Mouse (Mus musculus) embryonic facial prominence, embryonic 11.5 days (tissue): ENCODE data around the gene Ttc30a1. TPM values are rescaled to one million over a fixed set of nuclear protein-coding genes. Genes with fewer than 3 reads are reported as not detected.
"Not testable (repeated sequence)": the region's sequence is repeated elsewhere in the genome, so short reads cannot be mapped to it uniquely, and the experiment has no call there.

Experiments used
- ATAC-seq: fragments of 200-750 bp; cut with Nextera tagmentation; replicated peaks from 2 replicates; pipeline ENCODE4 v1.8.0; 2017; ENCODE audit warnings: low read depth; ENCODE audit not compliant: insufficient number of reproducible peaks, low FRiP score, low TSS enrichment
- DNase-seq: peaks from one replicate; pipeline ENCODE4 v3.0.0-alpha.2; 2015; ENCODE audit warnings: low spot score
- H3K27ac ChIP-seq: fragments of 300-500 bp; sonication (generic); replicated peaks from 2 replicates; pipeline ENCODE4 v1.5.1; 2014; ENCODE audit warnings: mild to moderate bottlenecking, low read depth, low read length, control low read depth
- H3K27me3 ChIP-seq: fragments of 300-500 bp; sonication (generic); 2 replicates; pipeline ENCODE4 v1.6.1; 2014; ENCODE audit warnings: mild to moderate bottlenecking, low read length, moderate library complexity, mixed read lengths; ENCODE audit not compliant: control insufficient read depth, insufficient read depth
- H3K36me3 ChIP-seq: fragments of 300-500 bp; sonication (generic); replicated peaks from 2 replicates; pipeline ENCODE4 v1.6.1; 2014; ENCODE audit warnings: low read depth, mild to moderate bottlenecking, low read length, moderate library complexity, mixed read lengths; ENCODE audit not compliant: control insufficient read depth, insufficient read depth
- H3K4me1 ChIP-seq: fragments of 300-500 bp; sonication (generic); 2 replicates; pipeline ENCODE4 v1.6.1; 2014; ENCODE audit warnings: low read length, mixed read lengths; ENCODE audit not compliant: control insufficient read depth, insufficient read depth
- H3K4me2 ChIP-seq: fragments of 300-500 bp; sonication (generic); 2 replicates; pipeline ENCODE4 v1.6.1; 2014; ENCODE audit warnings: low read depth, mild to moderate bottlenecking, control low read depth, low read length, moderate library complexity
- H3K4me3 ChIP-seq: fragments of 300-500 bp; sonication (generic); 2 replicates; pipeline ENCODE4 v1.5.1; 2014; ENCODE audit warnings: low read depth, low read length, control low read depth
- H3K9ac ChIP-seq: fragments of 300-500 bp; sonication (generic); replicated peaks from 2 replicates; pipeline ENCODE4 v1.6.1; 2014; ENCODE audit warnings: mild to moderate bottlenecking, control low read depth, low read length
- H3K9me3 ChIP-seq: fragments of 300-500 bp; sonication (generic); replicated peaks from 2 replicates; pipeline ENCODE4 v1.6.1; 2016; ENCODE audit warnings: mild to moderate bottlenecking, low read length, inconsistent platforms, mixed read lengths; ENCODE audit not compliant: control insufficient read depth
- WGBS: fragments of 180-500 bp; shearing (Covaris S2); extraction: QIAGEN DNeasy Blood & Tissue Kit; methylation state at CpG from one replicate; pipeline ENCODE4 v1.1.7; 2014; 5-methylcytosine and 5-hydroxymethylcytosine counted together
- polyA plus RNA-seq: library from polyadenylated mRNA; unstranded; fragments of >200 nt; fragmentation: Nextera tagmentation; extraction: Ambion mirVana; gene quantifications from 2 replicates; pipeline ENCODE4 v1.2.1, GENCODE M21; 2014

The Ttc30a1 gene
- 11.7 and 13.8 TPM in 2 replicates for polyA plus RNA-seq

DNA sequence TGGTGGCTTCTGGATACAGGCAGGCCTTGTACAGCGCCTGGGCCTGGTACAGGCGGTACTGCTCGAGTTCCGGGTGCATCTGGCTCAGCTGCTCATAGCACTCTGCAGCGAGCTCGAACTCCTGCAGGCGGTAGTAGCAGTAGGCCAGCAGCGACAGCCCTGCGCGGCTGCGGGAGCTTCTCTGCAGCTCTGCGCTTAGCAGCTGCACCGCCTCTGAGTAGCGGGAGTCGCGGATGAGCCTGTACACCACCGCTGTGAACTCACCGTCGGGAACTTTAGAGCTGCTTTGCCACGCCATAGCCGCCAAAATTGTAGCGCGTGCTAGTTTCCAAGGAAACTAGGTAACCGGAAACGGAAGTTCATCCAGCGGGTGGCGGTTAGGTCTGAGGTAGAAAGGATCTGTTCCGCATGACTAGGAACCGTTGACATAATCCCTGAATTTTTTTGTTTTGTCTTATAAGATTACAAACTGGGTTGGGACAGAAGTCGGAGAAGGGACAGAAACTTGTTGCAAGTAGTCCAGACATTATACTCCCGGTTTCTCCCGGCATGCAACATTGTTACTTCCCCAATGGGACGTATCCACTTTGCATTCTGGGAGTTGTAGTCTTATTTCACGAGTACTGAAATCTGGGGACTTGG is at the start of gene Ttc30a1:
TSS of gene Ttc30a1 (minus strand) at position 528 of the 642 bp plus-strand sequence.
- not testable (repeated sequence) for H3K9me3 ChIP-seq, H3K4me1 ChIP-seq, H3K36me3 ChIP-seq, H3K27me3 ChIP-seq, H3K27ac ChIP-seq
- Histone ChIP-seq H3K9ac (peak within 1 kb of the TSS; percentile 59), H3K4me2 (peak within 1 kb of the TSS; percentile 57), H3K4me3 (peak within 1 kb of the TSS; percentile 38)
- 4% methylated on average over 28 of the region's 34 CpGs for WGBS
- DNase-seq: peak; percentile 93
- peak; percentile 44; the same call in 1 of the 2 replicates for ATAC-seq

DNA sequence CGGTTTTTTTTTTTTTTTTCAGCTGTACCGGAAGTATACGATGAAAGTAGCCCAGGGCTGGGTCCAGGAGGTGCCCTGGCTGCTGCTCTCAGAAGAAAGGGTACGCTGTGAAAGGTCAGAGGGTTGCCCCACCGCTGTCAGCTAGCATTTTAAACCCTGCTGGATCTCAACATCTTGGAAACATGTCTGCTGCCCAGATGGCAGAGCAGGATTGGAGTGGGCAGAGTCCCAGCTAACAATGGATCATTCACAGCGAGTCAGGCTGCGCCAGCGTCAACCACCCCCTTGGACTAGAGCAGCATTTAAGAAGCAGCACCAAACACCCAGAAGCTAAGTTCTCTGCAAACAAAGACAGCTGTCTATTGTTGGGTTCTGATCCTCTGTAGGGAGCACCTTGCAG is 48.3 kb upstream of the Ttc30a1 start:
- peak; percentile 79; the same call in 1 of the 2 replicates for ATAC-seq

DNA sequence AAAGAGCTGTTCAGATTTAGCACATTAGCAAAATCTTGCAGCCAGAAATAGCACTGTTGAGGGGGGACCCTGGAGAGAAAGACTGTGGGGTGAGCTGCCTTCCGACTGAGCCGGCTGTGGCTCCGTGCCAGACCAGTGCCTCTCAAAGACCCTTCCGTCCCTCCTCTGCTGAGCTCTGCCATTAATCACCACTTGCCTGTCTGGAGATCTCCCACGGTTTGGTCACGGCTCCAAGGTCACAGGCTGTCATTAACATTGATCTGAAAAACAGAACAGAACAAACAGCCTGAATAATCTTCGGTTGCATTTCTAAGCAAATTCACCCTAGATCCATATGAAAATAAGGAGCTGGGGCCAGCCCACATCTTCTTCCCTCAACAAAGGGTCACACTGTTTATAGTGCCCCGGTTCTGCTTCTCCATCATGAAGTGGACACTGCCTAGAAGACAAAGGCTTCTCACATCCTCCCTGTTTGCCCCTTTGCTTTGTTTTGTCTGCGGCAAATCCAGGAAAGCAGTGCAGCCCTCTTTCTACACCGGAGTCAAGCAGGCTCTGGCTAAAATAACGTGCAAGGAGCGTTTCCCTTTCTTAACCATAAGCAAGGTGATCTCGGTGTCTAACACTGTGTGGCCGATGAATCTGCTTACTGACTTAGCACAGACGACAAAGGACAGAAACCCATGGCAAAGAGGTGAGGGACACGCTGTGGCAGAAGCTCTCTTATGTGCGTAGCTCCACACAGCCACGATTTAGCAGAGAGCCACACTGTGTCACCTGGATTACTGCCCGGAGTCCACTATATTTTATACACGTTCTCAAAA is 47.5 kb upstream of the Ttc30a1 start:
- peak; percentile 78; the same call in 1 of the 2 replicates for ATAC-seq
- DNase-seq: peak; percentile 49
- Histone ChIP-seq H3K9me3 (no peaks in the 10 kb centered on the region), H3K27ac (peak overlapping the region; percentile 83), H3K4me3 (no peak overlapping the region), H3K4me2 (peak overlapping the region; percentile 28; the same call in 1 of the 2 replicates), H3K4me1 (peaks cover 4% of the 10 kb centered on the region), H3K36me3 (no peaks in the 10 kb centered on the region), H3K27me3 (no peaks in the 10 kb centered on the region), H3K9ac (peak overlapping the region; percentile 46)
- 16% methylated on average over 20 of the region's 20 CpGs for WGBS

More for the DNA sequence above, 48.3 kb upstream of the Ttc30a1 start:
- peak; percentile 61 for DNase-seq
- WGBS: 14% methylated on average over 8 of the region's 8 CpGs
- H3K9me3 ChIP-seq: no peaks in the 10 kb centered on the region
- no peak overlapping the region for H3K4me3 ChIP-seq
- H3K36me3 ChIP-seq: no peaks in the 10 kb centered on the region
- peak overlapping the region; percentile 46 for H3K9ac ChIP-seq
- H3K27ac ChIP-seq: peak overlapping the region; percentile 83; the same call in 1 of the 2 replicates
- H3K27me3 ChIP-seq: no peaks in the 10 kb centered on the region
- H3K4me2 ChIP-seq: peak overlapping the region; percentile 11
- peaks cover 4% of the 10 kb centered on the region for H3K4me1 ChIP-seq

DNA sequence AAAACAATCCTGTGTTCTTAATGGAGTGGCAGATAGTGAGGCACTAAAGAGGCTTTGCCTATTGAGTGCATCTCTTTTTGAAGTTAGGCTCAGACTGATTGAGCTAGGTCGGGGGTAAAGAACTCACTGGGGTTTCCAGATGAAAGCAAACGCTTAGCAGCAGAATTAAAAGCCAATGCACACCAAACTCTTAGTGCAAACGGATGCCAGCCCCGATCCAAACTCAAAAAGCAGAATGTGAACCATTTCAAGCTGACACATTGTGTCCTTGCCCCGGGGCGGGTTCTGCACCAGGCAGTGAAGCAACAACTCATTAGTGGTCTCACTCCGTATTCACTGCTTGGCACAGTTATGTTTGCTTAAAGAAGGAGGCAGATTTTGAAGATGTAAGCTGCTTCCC is 35.1 kb upstream of the Ttc30a1 start:
- Histone ChIP-seq H3K27me3 (no peaks in the 10 kb centered on the region), H3K4me3 (no peak overlapping the region), H3K36me3 (no peaks in the 10 kb centered on the region), H3K4me2 (no peak overlapping the region), H3K27ac (no peak overlapping the region), H3K9me3 (no peaks in the 10 kb centered on the region), H3K9ac (no peak overlapping the region), H3K4me1 (no peaks in the 10 kb centered on the region)
- DNase-seq: peak; percentile 43
- no peak for ATAC-seq
- 8% methylated on average over 7 of the region's 7 CpGs for WGBS

DNA sequence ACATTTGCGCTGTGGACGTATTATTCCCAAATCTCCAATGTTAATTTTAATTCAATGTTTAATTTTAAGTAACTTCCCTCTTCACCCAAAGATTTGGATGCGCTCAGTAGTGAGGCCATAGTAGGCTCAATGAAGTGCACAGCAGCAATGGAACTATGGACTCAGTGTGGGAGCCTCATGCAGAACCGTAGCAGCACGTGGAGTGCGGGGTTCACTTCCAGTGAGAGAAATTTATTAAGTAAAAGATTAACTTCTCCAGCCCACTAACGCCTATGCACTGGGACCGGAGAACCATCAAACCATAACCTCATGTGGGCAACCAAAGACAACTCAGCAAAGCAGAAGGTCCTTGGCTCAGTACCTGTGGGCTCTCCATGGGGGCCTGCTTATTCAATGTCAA is 34.4 kb upstream of the Ttc30a1 start:
- Histone ChIP-seq H3K27me3 (no peaks in the 10 kb centered on the region), H3K36me3 (no peaks in the 10 kb centered on the region), H3K4me3 (no peak overlapping the region), H3K9ac (no peak overlapping the region), H3K9me3 (no peaks in the 10 kb centered on the region), H3K27ac (no peak overlapping the region), H3K4me1 (no peaks in the 10 kb centered on the region), H3K4me2 (no peak overlapping the region)
- WGBS: 89% methylated on average over 8 of the region's 8 CpGs
- DNase-seq: no peak
- no peak for ATAC-seq

DNA sequence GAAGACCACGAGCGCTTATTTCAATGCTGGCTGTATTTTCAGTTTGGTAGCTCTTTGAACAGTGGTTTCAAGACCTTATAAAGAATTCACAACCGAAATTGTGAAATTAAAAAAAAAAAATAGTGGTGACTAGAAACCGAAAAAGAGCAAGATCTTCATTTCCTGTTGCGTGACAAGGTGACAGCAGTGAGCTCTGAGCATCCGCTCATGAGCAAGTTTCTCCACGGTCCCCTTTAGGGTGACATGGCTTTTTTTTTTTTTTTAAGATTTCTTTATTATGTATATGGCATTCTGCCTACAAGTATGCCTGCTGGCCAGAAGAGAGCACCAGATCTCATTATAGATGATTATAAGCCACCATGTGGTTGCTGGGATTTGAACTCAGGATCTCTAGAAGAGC is 33.7 kb upstream of the Ttc30a1 start:
- H3K4me1 ChIP-seq: no peaks in the 10 kb centered on the region
- H3K27me3 ChIP-seq: no peaks in the 10 kb centered on the region
- ATAC-seq (no peak), DNase-seq (no peak)
- H3K4me2 ChIP-seq: no peak overlapping the region
- 91% methylated on average over 7 of the region's 7 CpGs for WGBS
- H3K4me3 ChIP-seq: no peak overlapping the region
- H3K27ac ChIP-seq: no peak overlapping the region
- H3K9ac ChIP-seq: no peak overlapping the region
- no peaks in the 10 kb centered on the region for H3K36me3 ChIP-seq
- no peaks in the 10 kb centered on the region for H3K9me3 ChIP-seq

DNA sequence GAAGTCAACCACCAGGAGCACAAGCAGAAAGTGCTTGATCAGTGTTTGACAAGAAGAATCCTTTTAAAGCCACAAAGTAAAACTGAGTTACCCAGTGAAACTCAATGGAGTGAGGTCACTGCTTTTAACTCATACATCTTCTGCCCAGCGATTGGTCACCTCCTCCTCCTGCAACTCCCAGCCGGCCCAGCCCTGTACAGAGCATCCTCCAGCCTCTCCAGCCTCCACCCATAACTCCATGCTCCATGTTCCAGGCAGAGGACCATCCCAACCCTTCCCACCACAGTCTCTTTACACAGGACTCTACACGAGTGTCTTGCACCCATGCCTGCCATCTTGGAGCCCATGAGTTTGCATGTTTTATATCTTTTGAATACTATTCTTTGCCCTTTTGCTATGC is 32.9 kb upstream of the Ttc30a1 start:
- 71% methylated on average over 3 of the region's 3 CpGs for WGBS
- ATAC-seq (no peak), DNase-seq (no peak)
- no peaks in the 10 kb centered on the region for H3K9me3 ChIP-seq
- H3K4me2 ChIP-seq: no peak overlapping the region
- H3K9ac ChIP-seq: no peak overlapping the region
- no peaks in the 10 kb centered on the region for H3K4me1 ChIP-seq
- no peak overlapping the region for H3K27ac ChIP-seq
- H3K36me3 ChIP-seq: no peaks in the 10 kb centered on the region
- no peaks in the 10 kb centered on the region for H3K27me3 ChIP-seq
- no peak overlapping the region for H3K4me3 ChIP-seq

DNA sequence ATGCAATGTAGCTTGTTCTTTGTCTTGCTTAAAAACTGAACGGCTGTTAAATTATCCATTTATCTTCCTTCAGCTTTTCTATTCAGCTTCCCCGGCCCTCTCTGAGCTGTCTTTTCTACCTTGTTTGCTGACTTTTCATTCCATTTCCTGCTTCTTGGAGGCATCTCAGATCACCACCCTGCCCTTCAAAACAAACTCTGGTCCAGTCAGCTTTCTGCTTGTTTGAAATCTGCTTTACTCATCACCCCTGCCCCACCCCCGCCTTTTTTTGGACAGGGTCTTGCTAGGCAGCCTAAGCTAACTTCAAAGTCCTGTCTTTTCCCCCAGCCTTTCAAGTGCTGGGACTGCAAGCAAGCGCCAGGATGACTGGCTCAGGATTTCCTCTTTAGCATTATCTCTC is 24.4 kb upstream of the Ttc30a1 start:
- Histone ChIP-seq H3K4me1 (no peaks in the 10 kb centered on the region), H3K4me2 (no peak overlapping the region), H3K9ac (no peak overlapping the region), H3K9me3 (no peaks in the 10 kb centered on the region), H3K4me3 (no peak overlapping the region), H3K36me3 (no peaks in the 10 kb centered on the region), H3K27ac (no peak overlapping the region), H3K27me3 (no peaks in the 10 kb centered on the region)
- ATAC-seq (no peak), DNase-seq (no peak)
- WGBS: 18% methylated on average over 4 of the region's 4 CpGs
